Mouse (Mus musculus) adrenal gland, adult (tissue): Measurements from ENCODE around the gene Ptn.

Experiments used
- DNase-seq, 2 experiments: peaks; one replicate each; pipeline ENCODE4 v3.0.0; 2022 to 2023; ENCODE audit warnings: low spot score in 1 of 2; ENCODE audit not compliant: inconsistent age in 2 of 2

Ptn gene

GRCm38 (mm10) chr6:36809747-36810285 lies at the start of gene Ptn:
TSS of gene Ptn (minus strand) at chr6:36810220.
- DNase-seq = peak; percentile 45 to 84

DNA sequence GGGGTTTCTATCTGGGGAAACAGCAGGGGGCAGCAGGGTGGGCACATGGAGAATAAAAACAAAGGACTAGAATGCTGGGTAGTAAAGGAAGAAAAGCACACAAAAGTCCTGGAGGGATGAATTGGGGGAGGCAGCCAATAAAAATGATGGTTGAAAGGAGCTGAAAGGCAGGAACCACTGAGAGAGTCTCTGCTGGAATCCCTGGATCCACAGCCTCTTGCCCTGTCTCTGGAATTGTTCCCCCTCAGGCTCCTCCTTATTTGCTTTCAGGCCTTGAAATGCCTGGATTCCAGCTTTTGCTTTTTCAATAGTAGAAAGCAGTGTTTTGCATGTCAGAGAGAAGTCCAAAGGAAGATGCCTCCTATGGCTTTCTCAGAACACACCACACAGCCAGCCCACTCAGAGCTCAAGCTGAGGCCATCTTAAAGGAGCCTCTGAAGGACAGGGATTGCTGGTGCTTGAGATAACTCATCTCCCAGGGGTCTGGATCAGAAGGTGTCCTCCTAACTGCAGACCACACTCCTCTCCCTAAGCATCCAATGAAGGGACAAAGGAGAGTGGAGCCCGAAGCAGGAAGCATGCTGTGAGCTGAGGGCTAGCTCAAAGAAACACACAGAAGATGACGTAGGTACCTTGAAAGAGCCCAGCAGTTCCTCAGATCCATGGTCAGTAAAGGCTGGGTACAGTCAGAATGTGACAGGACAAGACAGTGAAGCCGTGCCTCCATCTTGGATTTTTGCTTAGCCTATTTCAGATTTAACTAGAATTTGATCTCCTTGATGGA lies 48.4 kb upstream of the Ptn start:
- no peak for DNase-seq

DNA sequence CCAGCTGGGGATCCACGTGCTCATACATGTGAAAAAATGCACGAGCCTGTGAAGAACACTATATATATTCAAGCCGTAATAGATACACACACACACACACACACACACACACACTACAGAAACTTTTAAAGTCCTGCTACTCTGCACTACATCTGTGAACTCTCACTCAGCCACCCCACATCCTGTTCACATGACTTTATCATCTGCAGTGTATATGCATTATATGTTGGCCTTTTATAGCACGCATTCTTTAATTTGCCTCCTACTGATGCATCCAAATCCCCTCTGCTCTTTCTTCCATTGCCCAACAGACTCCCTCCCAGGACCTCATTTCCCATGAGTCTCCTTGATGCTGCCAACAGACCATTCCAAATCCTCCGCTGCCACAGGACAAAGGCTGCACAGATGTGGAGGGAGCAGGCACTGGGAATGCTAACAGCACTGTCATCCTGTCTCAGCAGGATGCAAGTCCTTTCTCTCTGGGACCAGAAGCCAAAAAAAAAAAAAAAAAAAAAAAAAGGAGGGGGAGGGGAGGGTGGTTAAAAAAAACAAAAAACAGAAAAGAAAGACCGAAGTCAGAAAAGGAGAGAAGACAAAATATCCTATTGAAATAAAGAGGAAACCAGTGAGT lies 47.7 kb upstream of the Ptn start:
- no peak for DNase-seq

DNA sequence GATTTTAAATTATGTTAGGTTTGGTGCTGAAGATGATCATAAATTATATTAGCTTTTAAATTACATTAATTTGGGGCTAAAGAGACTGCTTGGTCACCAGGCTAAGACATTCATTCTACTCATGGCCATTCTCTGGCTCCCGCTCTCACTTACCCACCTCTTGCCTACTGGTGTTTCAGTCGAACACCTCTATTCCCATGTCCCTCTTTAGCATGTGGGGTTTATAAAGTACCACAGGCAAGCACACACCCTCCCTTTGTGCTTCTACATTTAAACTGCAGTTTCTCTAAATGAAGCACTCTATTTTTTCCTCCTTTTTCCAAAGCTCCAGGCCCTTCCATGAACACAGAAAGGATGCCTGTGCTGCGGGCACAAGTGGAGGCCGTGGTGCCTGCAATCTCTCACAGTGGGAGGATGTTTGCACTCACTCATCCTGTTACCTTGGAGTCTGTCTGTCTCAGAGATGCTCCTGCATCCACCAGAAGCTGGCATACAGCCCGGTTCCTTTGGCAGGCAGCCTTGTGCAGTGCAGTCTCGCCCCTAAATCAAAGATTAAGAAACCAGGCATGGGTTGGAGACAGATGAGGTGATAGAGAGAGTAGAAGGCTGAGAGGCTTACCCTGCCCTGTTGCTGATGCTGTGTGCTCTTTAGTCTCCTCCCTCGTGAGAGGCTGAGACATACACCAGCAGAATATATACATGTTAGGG lies 40.6 kb upstream of the Ptn start:
- DNase-seq = peak; percentile 66 to 91

GRCm38 (mm10) chr6:36845288-36845687 lies 35.3 kb upstream of the Ptn start:
- DNase-seq = no peak

- DNase-seq = no peak
Observed at GRCm38 (mm10) chr6:36844258-36844657, 34.2 kb upstream of the Ptn start.

DNA sequence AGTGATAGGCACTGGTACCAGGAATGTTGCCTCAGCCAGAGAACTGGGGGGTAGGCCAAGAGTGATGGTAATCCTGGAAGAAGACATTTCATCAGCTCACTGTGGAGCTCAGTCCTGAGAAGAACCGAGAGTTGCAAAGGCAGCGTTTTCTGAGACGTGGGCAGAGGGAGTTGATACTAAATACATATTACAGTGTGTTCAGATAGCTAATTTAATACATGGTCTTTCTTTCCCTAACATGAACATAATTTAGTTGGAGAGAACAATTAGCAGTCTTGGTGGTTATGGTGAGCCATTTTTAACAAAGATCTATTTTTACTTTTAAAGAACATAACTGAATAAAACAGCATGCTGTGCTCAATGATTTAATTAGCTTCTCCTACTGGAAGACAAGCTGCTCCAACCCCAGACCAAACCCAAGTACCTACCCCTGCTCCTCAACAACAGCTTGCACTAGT lies 33.0 kb upstream of the Ptn start:
- DNase-seq = no peak

GRCm38 (mm10) chr6:36842101-36842922 lies 32.3 kb upstream of the Ptn start:
- DNase-seq = no peak

DNA sequence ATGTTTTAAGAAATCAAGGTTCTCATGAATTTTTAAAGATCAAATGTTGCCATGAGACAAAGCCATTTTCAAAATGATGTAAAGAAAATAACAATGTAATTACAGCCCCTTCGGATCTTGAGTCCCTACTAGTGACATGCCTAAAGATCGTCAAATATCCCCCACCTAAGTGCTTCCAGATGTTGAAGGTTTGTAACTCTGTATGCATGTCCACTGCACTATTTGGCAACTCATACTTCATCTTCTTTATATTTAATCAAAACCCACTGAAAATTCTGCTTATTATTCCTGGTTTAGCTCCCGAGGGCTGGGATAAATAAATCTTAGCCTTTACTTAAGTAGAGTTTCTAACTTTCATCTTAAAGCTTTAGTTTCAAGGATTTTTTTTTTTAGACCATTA lies 31.7 kb upstream of the Ptn start:
- no peak for DNase-seq

DNA sequence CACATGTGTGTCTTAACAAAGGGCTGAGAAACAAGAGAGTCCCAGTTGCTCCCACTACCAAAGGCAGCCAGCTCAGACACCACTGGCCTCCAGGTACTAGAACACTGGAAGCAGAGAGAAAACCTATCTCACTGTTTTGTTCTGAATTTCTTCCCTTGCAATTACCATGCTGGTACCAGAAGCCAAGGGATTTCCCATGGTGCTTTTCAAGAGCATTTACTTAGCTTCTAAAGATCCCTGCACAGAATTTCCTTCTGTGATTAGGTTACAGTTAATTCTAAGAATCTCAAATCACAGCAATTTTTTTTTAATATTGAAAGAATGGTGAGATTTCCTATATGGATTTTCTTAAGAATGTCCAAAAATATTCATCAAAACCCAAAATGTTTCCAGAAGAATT lies 31.2 kb upstream of the Ptn start:
- DNase-seq = no peak

GRCm38 (mm10) chr6:36838747-36839146 lies 28.7 kb upstream of the Ptn start:
- no peak for DNase-seq

DNA sequence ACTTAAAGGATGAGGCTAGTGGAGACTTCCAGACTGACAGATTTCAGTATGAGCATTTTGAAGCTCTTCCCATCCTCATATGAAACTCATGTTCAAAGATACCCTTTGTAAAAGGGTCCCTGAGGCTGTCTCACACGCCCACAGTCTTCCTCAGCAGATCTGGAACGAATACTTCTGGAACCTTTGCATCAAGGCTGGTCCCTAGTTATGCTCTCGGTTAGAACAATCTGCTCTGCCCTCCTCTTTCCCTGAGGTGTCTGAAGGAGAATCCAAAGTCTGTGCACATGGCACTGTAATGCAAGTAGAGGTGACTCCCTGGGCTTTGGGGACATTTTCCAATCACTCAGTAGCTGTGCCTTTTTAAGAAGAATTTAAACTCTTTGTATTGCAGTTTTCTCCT lies 25.3 kb upstream of the Ptn start:
- no peak for DNase-seq

GRCm38 (mm10) chr6:36834695-36835265 lies 24.8 kb upstream of the Ptn start:
- DNase-seq = no peak

DNA sequence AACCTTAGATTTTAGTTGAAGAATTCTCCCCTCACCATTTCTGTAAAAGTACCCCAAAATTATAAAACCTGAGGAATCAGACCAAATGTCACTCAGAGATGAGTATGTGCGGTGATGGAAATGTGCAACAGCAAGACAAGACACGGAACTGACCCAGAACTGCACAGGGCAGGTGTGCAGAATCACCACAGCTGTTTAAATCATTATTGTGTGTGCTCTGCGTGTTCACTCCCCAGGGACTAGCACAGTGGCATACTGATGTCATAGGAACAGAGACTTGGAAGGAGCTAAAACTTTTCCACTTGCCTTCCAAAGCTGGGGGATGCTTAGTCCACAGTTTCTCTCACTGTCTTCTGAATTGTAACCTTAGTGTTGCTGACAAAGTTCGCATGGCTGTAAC lies 22.7 kb upstream of the Ptn start:
- no peak for DNase-seq

- DNase-seq = no peak
Observed at GRCm38 (mm10) chr6:36832207-36832606, 22.2 kb upstream of the Ptn start.

DNA sequence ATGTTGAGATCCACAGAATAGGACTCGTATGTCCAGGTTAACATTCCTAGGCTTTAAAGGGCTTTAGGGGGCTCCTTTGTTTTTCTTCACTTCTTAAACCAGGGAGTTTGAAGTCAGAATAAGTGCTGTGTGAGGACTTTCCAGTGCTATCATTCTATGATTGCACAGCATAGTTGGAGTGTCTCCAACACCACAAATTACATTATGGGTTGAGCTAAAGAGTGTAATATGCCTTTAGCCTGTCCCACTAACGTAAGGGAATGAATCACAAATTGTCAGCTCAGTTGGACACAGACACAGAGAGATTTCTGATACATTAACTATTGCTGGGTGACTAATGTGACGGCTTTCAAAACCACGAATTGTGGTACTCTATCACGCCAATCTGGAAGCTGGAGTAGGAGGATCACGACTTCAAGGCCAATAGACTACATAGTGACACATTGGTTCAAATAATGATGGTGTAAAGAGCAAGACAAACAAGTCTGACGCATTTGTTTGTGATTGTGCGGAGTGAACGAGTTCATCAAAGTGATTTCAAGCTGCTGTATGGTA lies 20.4 kb upstream of the Ptn start:
- DNase-seq = no peak

- DNase-seq = peak in 1 of 2 experiments; percentile 20
Observed at GRCm38 (mm10) chr6:36819784-36820050, 9.7 kb upstream of the Ptn start.

DNA sequence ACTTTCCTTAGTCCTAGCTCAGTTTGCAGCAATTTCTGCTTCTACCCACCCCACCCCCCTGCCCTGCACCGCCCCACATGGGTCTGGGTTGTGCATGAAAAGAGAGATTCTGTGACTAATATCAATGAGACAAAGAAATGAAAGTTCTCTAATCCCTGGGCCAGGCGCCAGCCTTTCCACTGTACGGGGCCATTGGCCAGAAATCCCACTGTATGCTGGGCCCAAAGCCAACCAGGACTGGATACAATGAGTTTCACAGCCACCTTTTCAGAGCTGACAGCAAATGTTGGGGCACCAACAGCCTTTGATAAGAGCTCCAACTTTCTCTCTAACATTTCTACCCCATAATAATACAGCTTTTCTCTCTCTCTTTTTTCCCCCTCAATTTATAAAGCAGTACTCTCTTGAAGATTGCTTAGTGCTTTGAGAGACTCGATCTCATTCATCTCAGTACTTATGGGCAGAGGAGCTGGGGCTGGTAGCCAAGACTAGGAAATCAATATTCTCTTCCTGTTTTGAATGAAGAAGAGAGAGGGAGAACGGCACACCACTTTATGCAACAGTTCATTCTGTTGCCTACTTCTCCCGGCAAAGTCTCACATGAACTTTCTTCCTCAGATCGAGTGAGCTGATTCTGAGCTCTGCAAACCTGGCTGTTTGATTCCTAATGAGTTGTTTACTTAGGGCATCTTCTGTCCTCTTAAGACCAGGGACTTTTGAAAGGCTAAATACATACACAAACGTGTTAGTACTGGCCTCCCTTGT lies 9.2 kb upstream of the Ptn start:
- DNase-seq = peak; percentile 44 to 81

DNA sequence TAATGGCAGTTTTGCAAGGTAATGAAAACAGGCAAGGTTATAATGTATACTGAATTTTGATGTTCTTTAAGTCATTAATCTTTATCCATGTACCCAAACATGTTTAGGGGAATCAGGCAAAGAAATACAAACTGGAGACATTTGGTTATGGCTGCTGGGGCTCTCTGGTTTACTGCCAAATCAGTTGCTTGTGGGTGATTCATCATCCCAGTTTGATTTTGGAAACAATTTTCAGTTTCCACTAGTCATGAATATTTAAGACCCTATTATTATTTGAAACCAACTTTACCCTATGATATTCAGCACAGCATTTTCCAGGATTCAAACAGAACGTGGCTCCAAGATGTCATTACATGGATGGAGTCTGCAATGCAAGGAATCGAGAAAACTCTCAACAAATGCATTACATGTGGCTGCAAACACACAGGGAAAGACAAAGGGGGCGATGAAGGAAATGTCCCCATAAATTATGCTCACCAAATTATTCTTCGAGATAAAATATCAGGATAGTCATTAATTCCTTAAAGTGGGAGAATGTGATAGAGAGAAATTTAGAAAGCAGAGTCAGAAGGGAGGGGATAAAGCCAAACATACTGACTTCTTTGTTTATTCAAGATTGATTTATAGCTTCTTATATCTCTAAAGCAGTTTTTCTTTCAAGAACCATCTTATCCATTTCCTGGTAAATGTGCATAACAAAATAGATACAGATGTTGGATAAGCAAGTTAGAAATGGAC lies 8.4 kb upstream of the Ptn start:
- DNase-seq = no peak
